Mouse (Mus musculus): ENCODE data around the gene Kiss1r.

Kiss1r gene

GRCm38 (mm10) chr10:79924998-79925784, 8.4 kb downstream of the Kiss1r start:
- peak; percentile 97 for DNase-seq (ENCODE audit: low read depth)

GRCm38 (mm10) chr10:79925785-79926490, 9.2 kb downstream of the Kiss1r start:
- peak; percentile 71 for DNase-seq (ENCODE audit: low read depth)

- DNase-seq (ENCODE audit: low read depth), result peak; percentile 95
Measured at GRCm38 (mm10) chr10:79926491-79927323, 9.9 kb downstream of the Kiss1r start, which contains the start of gene Arid3a. TSS of gene Arid3a (plus strand) at chr10:79927043.

GRCm38 (mm10) chr10:79927324-79928029, 10.7 kb downstream of the Kiss1r start:
- peak; percentile 76 for DNase-seq (ENCODE audit: low read depth)

GRCm38 (mm10) chr10:79928030-79928694, 11.4 kb downstream of the Kiss1r start:
- peak; percentile 60 for DNase-seq (ENCODE audit: low read depth)

GRCm38 (mm10) chr10:79928907-79929701, 12.3 kb downstream of the Kiss1r start:
- peak; percentile 10 for DNase-seq (ENCODE audit: low read depth)

GRCm38 (mm10) chr10:79929967-79930825, 13.4 kb downstream of the Kiss1r start:
- peak; percentile 10 for DNase-seq (ENCODE audit: low read depth)

GRCm38 (mm10) chr10:79930826-79931186, 14.0 kb downstream of the Kiss1r start:
- DNase-seq (ENCODE audit: low read depth), result no peak

GRCm38 (mm10) chr10:79931797-79932196, 15.0 kb downstream of the Kiss1r start:
- DNase-seq (ENCODE audit: low read depth), result no peak

GRCm38 (mm10) chr10:79932736-79933135, 16.0 kb downstream of the Kiss1r start:
- DNase-seq (ENCODE audit: low read depth), result no peak

GRCm38 (mm10) chr10:79933145-79933679, 16.4 kb downstream of the Kiss1r start:
- DNase-seq (ENCODE audit: low read depth), result no peak

- DNase-seq (ENCODE audit: low read depth), result no peak
Measured at GRCm38 (mm10) chr10:79933861-79934260, 17.1 kb downstream of the Kiss1r start.

- no peak for DNase-seq (ENCODE audit: low read depth)
Measured at GRCm38 (mm10) chr10:79934272-79934721, 17.5 kb downstream of the Kiss1r start.

- peak; percentile 6 for DNase-seq (ENCODE audit: low read depth)
Measured at GRCm38 (mm10) chr10:79934794-79935569, 18.2 kb downstream of the Kiss1r start.

- peak; percentile 8 for DNase-seq (ENCODE audit: low read depth)
Measured at GRCm38 (mm10) chr10:79936284-79936910, 19.6 kb downstream of the Kiss1r start.

GRCm38 (mm10) chr10:79936911-79937441, 20.2 kb downstream of the Kiss1r start:
- DNase-seq (ENCODE audit: low read depth), result peak; percentile 90

GRCm38 (mm10) chr10:79937775-79938526, 21.2 kb downstream of the Kiss1r start:
- peak; percentile 44 for DNase-seq (ENCODE audit: low read depth)
